Mouse (Mus musculus) induced T-regulatory cell, adult 2 months (primary cell): ENCODE results near the gene Atrip.

Experiments
- DNase-seq: peaks from one replicate; pipeline ENCODE4 v3.0.0-alpha.2; 2012; ENCODE audit warnings: low read depth

Atrip gene

DNA sequence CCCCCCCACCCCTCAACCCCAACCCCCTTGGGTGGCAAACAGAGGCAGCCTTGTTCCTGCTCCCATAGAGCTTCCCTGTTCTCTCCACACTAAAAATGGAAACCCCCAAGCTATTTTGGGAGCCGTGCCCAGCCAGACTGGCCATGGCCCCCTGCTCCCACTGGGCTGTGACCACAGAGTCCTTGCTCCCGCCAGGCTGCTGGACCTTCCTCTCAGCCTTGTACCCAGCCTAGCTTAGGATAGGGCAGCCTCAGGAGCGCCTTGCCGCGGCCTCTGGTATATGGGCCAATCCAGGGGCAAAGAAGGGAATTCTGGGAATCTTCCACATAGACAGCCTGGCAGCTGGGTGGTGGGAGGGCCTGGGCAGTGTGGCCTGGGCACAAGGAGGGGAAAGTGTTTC is 23.9 kb upstream of the Atrip start:
- no peak for DNase-seq

- DNase-seq = no peak
Observed at GRCm38 (mm10) chr9:109097291-109097690, 23.4 kb upstream of the Atrip start.

GRCm38 (mm10) chr9:109096856-109097255 is 22.9 kb upstream of the Atrip start:
- no peak for DNase-seq

- no peak for DNase-seq
Observed at GRCm38 (mm10) chr9:109096251-109096661, 22.3 kb upstream of the Atrip start.

GRCm38 (mm10) chr9:109095137-109095982 is 21.4 kb upstream of the Atrip start, which contains the start of gene Plxnb1:
TSS of gene Plxnb1 (plus strand) at chr9:109095389.
- DNase-seq = peak; percentile 80

- DNase-seq = no peak
Observed at GRCm38 (mm10) chr9:109094553-109095136, 20.7 kb upstream of the Atrip start.

GRCm38 (mm10) chr9:109093786-109094552 is 20.0 kb upstream of the Atrip start:
- DNase-seq = no peak

GRCm38 (mm10) chr9:109092799-109093198 is 18.9 kb upstream of the Atrip start:
- no peak for DNase-seq

DNA sequence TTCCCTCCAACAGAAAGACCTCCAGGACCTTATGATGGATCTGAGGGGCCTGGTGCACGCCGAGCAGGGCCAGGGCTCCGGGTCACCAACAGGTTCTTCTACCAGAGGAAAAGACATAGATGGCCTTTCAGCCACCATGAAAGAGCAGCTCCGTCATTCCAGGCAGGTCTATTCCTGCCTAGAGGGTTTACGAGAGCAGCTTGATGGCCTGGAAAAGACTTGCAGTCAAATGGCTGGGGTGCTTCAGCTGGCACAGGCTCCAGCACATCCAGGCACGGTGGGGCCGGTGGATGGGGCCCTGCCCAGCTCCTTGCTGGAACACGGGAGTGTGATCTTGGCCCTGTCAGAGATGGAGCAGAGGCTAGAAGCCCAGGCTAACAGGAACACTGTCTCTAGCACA is 17.9 kb upstream of the Atrip start:
- DNase-seq = no peak

- no peak for DNase-seq
Observed at GRCm38 (mm10) chr9:109090446-109090845, 16.5 kb upstream of the Atrip start.

DNA sequence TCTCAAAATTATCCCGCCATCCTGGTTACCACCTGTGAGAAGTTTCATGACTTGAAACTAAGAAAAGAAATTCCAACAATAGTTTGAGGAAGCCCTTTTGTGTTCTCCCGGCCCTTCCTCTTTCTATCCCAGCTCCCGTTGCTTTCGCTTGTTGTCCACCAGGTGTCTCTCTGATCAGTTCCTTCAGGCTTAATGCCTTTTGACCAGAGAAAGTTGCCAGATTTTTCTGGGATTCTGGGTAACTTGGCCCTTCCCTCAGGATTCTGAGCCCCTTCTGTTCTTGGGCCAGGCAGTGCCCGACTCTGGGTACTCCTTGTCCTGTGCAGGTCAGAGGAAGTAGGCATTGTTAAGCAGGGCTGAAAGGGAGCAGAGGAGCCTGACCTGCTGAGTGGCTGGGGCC is 14.1 kb upstream of the Atrip start:
- no peak for DNase-seq

- peak; percentile 71 for DNase-seq
Observed at GRCm38 (mm10) chr9:109084922-109085321, 11.0 kb upstream of the Atrip start.

DNA sequence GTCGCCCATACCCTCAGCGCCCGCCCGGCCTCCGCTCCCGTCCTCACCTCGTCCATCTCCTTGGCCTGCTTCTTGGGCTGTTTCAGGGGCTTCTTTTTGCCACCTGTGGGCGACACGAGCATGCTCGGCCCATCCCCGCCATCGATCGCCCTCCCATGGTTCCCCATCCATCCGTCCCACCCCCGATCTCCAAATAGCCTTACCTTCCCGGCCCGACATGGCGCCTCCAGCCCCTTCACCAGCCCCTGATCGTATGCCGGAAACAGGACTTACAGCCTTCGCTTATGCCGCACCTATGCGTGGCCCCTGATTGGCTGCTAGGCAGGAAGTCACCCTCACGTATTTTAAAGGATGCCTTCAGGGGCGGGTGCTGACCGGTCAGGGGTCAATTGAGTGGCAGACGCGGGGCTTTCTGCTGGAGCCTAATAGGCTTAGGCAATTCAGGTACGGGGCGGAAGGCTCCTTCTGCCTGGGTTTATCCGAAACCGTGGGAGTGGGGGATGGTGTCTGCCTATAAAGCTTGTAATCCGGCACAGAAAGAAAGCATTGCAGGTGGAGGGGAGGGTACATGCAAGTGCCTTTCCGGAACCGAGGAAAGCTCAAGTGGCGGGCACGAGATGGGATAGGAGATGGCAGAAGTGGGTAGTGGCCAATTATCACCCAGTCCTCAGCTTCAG is 8.3 kb upstream of the Atrip start, which contains the start of the genes Ccdc51 and Tma7:
Gene Ccdc51 (plus strand): TSS at position 370 of the 677 bp plus-strand sequence.
Gene Tma7 (minus strand): TSS at position 464 of the 677 bp plus-strand sequence.
- DNase-seq = peak; percentile 93

DNA sequence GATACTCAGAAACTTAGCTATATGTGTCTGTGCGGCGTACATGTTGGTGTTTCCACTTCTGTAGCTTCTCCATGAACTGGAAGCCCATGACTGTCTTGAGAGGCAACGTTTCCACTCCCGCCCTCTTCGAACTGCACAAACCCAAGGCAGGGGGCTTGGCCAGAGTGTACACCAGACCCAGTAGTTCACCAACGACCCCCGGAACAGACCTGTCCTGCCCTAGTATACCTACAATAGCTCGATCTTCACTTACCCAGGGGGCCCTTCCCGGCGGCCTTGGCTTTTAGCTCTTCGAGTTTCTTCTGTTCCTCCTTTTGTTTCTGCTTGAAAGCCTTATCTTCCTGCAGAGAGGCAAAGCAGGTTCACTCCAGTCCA is 7.8 kb upstream of the Atrip start:
- DNase-seq = peak; percentile 36

GRCm38 (mm10) chr9:109080516-109080915 is 6.6 kb upstream of the Atrip start:
- DNase-seq = no peak

DNA sequence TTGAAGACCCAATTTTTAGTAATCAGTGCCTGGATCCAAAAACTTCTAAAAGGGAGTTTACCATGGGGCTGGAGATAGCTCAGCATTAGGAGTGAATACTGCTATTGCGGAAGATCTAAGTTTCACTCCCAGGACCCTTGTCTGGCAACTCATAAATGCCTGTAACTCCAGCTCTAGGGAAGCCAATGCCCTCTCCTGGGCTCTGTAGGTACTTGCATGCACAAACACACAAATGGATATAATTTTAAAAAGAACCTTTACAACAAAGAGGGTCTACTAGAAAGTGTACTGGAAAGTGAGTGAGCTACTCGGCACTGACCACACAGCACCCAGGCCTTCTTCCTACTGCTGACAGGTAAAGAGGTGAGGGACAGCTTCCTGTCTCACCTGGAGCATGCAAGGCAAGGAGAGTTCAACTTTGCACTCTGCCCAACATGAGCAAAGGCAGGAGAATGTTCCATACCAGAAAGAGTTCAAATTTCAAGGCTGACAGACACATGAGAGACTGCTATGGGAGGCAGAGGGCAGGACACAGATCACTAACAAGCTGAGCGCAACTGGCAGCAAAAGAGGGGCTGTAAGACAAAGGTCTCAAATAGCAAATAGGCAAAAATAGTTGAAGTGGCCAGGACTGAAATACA is 5.7 kb downstream of the Atrip start:
- DNase-seq = no peak

- DNase-seq = no peak
Observed at GRCm38 (mm10) chr9:109060898-109061295, 13.0 kb downstream of the Atrip start.

- DNase-seq = no peak
Observed at GRCm38 (mm10) chr9:109060184-109060897, 13.6 kb downstream of the Atrip start.

DNA sequence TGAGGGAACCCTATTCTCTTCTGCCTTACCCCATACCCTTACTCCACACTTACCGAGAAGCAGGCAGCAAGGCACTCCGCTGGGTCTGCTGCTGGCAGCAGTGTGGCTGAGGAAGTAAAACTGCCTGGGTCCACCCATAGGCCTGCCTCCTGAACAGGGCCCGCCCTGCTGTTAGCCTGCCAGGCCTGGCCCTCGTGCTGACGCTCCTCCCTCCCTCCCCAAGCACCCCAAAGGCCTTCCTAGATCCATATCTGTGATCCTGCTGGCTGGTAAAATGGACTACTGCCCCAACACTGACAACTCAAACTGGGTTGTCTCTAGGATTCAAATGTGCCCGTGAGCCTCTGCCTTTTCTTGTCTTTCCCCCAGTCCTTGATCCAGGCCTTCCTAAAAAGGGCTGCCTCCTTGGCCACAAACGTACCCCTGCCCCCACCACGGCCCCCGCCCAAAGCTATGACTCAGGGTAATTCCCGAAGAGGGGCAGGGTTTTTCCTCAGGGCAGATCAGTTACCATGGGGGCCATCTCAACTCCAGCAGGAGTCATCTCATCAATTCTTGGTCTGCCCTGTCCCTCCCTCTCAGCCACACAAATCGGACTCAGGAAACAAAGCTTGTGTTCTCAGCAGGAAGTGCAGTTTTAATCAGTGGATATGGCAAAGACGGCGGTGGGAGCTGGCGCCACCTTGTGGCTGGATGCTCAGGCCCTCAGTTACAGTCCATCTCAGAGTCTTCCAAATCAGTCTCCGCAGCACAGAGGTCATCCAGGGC is 14.6 kb downstream of the Atrip start, which contains the start of gene Trex1:
Gene Trex1 (minus strand): TSS at position 599 of the 768 bp plus-strand sequence.
- peak; percentile 94 for DNase-seq
